Mouse (Mus musculus) kidney, adult 8-10 months (tissue): ENCODE data around the gene Inpp5f.
A peak's percentile ranks its signal among the peaks of the same experiment; 100 is the strongest.

Experiments used
- DNase-seq, 2 experiments: peaks; one replicate each; pipeline ENCODE4 v3.0.0; 2022

Gene Inpp5f

DNA sequence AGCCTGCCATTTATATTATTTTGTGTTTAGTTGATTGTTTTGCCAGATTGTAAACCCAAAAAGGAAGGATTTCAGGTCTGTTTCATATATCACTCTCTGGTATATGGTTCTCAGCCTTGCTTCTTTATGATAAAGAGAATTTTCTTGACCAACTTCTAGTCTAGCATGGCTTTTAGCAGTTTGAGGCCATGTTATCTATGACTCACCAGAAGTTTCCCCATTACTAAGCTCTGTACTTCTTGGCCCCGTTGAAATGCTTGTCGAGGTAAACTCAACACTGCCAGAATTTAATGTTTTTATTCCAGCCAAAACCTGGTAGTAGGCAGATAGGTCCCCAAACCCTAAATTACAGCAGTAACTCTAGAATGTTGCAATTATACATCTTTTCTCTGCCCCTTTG lies 132.8 kb downstream of the Inpp5f start:
- no peak for DNase-seq

DNA sequence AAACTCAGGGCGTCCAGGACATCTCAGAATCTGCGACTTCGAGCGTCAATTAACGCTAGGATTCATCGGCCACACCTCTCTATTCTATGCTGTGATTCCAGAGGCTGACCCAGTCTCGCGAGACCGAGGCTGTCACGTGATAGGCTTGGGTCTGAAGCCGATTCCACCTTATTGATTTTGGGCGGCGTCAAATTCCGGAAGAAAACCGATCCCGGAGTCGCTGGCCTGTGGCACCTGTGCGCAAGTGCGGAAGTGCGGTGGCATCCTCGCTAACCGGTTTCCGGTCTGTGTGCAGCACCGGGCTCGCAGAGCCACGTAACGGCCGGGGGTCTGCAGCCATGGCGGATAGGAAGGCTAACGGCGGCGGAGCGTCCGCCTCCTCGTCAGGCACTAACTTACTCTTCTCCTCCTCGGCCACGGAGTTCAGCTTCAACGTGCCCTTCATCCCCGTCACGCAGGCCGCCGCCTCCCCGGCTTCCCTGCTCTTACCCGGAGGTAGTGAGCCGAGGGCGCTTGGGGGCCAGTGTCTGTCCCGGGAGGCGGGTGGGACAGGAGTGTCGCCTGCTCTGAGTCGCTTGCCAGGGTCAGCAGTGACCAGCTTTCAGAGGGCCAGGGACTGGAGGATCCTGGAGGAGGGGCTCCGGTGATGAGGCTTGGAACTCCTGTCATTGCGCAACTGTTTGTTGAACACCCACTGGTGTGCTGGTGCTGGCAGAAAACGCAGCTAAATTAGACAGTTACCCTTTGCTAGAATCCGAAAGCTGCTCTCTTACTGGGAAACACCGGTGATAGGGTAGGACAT lies 133.8 kb downstream of the Inpp5f start, which contains the start of gene Sec23ip:
Sec23ip (plus strand) TSS at position 260 of the 802 bp plus-strand sequence.
- peak; percentile 99 for DNase-seq
